Mouse (Mus musculus): ENCODE measurements around the gene Rab5b. TPM values are rescaled to one million over a fixed set of nuclear protein-coding genes. Genes with fewer than 3 reads are reported as not detected.

Gene Rab5b
- total RNA-seq, 2 experiments from 2014 or later = 111 to 125 TPM

- no peak for DNase-seq
Observed at GRCm38 (mm10) chr10:128699611-128700010, 3.5 kb upstream of the Rab5b start.

GRCm38 (mm10) chr10:128699006-128699405, 2.9 kb upstream of the Rab5b start:
- DNase-seq = no peak

DNA sequence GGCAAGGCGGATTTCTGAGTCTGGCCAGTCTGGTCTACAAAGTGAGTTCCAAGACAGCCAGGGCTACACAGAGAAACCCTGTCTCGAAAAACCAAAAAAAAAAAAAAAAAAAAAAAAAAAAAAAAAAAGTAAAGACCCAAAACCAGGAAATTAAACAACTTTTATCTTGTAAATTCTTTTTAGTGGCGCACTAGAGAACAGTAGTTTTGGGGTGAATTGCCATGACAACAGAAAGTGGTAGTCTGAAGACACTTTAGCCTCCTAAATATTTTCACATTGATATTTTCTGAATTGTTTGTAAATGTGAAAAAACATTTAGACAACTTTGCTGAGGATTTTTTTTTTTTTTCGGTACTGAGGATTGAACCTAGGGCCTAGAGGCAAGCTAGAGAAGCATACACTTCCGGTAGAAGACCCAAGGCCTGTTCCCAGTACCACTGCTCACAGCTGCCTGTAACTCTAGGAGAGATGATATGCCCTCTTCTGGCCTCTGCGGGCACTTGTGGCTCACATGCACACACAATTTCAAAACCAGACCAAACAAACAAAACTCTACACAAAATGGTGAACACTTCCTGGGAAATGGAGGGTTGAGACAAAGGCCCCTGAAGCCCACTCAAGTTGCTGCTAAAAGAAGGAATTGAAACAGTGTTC, 1.1 kb upstream of the Rab5b start:
- DNase-seq = no peak

DNA sequence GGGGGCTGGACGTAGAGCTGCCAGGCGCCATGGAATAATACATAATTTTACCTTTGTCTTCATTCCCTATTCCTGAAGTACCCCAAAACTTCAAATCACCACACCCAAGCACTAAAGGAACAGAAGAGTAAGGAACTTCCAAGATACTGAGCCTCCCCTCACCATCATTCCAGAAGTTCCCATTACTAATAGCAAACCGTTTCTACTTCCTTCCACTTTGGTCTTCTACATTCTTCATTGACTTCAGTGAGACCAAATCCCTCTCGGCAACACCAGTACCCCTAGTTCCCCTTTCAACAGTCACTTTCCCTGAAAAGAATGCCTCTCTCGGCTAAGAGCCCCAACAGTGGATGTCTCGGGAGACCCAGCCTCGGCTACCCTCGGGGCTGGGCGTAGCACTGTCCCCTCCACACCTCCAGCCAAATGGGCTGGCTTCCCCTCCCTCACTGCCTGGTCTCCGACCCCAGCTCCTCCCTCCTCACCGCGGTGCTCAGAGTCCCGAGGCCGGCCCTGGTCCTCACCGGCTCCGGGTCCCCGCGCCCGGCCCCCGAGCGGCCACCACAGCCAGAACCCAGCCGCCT, 563 bp downstream of the Rab5b start:
- DNase-seq = no peak

DNA sequence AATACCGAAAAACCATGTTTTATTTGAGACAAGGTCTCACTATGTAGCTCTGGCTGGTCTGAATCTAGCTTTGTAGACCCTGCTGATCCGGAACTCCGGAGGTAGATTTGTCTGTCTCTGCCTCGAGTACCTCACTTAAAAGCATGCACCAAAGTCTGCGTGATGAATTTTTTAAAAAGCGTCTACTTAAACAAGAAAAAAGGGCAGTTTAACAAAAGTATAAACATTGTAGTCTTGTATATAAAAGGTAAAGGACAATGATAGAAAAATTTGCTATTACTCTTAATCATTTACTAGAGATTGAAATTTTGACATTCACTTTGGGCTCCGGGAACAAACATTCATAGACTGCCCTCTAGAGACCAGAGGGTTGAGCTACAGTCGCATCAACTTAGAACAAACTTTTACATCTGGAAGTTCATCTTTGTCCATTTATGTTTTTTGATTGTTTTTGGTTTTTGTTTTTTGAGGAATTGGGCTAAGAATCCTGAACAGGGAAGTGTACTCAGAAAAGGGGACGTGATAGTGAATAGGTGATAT, 21.5 kb downstream of the Rab5b start:
- peak in 1 of 2 experiments; percentile 33 for DNase-seq

DNA sequence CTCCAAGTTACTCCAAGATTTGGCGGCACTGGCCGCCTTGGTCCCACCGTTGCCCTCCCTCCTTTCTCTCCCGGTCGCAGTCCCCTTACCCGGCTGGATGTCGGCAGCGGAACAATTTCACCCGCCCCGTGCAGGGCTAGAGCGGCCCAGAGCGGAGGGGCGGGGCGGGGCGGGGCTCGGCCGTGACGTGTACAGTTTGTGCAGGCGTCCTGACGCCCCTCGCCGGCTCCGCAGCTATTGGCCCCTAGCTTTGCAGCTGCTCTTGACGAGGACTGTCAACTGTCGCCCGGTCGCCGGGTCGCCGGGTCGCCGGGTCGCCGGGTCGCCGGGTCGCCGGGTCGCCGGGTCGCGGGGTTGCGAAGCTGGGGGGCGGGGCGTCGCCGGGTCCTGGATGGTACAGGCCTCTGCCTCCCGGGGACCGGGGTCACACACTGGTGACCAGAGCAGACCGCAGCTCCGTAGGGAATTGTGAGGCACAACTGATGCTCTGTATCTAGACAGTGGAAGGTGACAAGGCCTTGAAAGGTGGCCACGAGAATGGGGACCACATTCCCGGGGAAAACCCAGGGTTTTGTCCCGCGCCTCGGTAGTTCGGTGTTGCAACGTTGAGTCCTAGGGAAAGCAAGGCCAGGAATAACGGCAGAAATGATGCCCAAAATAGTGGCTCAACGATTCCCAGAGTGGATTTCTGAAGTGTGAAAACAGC, 22.1 kb downstream of the Rab5b start, which contains the start of gene Suox:
Gene Suox, minus strand, starts transcription at position 311 of the 706 bp plus-strand sequence.
- peak; percentile 85 to 91 for DNase-seq

DNA sequence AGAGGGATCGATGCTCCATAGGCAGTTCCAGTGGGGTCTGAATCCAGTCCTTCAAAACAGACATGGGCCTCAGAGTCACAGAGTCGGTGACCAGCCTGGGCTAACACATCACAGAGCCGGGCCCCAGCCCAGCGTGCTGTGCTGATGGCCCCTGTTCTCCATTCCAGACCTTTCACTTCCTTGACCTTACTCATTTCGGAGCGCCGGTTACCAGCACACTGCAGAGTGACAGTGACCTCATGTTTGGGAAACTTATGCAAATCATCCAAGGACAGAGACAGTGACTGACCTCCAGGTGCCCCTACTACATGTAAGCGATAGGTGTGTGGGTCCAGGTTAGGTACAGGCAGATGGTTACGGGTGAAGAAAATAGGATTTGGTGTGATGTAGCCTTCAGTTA, 24.9 kb downstream of the Rab5b start:
- no peak for DNase-seq

- DNase-seq = peak; percentile 63 to 71
Observed at GRCm38 (mm10) chr10:128668790-128669672, 27.0 kb downstream of the Rab5b start.

GRCm38 (mm10) chr10:128665806-128666205, 30.3 kb downstream of the Rab5b start:
- DNase-seq = no peak

- no peak for DNase-seq
Observed at GRCm38 (mm10) chr10:128665307-128665706, 30.8 kb downstream of the Rab5b start.

- no peak for DNase-seq
Observed at GRCm38 (mm10) chr10:128664808-128665207, 31.3 kb downstream of the Rab5b start.

GRCm38 (mm10) chr10:128663441-128664220, 32.4 kb downstream of the Rab5b start:
- DNase-seq = no peak

DNA sequence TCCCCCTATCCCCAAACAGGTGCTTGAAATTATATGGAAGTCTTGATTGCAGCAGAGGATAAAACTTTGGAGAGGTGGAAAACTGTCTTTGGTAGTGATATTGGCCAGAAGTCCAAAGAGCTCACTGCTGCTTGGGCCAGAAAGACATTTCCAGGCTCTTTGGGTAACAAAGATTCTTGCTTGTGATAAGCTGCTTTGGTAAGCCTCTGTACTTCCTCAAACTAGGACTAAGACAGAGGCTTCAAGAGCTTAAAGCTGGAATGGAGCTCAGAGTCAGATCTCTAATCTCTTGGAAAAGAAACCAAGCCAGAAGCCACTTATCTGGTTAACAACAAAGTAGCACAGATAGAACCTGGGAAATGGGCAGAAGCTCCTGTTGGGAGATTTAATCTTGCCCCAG, 33.6 kb downstream of the Rab5b start:
- DNase-seq = no peak

GRCm38 (mm10) chr10:128659490-128659889, 36.6 kb downstream of the Rab5b start:
- no peak for DNase-seq

GRCm38 (mm10) chr10:128657844-128658243, 38.2 kb downstream of the Rab5b start:
- DNase-seq = no peak

DNA sequence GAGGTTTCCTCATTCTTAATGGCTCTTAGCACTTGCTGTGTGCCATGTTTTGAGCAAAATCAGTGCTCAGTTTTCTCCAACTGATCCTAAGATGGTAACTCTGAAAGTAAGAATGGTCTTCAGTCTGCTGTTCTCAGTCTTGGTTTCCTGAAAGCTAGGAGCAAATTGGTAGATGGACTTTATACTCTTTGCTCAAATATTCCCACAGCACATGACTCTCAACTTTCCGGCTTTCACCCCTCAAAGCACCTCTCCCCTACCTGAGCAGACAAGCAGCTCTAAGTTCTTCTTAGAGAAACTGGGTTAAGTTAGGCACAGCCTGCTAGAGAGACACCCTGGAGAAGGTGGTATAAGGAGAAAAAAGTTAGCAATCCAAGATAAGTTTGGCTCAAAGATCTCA, 39.3 kb downstream of the Rab5b start:
- no peak for DNase-seq

- DNase-seq = no peak
Observed at GRCm38 (mm10) chr10:128655254-128655653, 40.8 kb downstream of the Rab5b start.

DNA sequence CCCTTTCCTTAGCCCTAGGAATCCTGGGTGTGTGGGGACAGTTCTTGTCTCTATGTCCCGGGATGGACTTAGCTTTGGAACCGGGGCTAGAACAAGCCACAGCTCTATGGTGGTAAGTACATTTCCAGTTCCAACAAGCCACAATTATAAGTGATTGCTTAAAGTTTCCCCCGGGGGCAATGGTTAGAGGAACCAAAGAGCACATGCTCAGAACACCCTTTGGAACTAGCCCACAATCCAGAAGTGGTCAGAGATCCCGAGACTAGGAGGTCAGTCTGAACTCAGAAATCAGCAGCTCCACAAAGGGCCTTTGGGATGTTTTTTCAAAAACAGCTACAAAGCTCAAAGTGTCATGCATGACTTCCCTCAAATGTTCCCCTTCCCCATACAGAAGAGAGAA, 42.2 kb downstream of the Rab5b start:
- no peak for DNase-seq

DNA sequence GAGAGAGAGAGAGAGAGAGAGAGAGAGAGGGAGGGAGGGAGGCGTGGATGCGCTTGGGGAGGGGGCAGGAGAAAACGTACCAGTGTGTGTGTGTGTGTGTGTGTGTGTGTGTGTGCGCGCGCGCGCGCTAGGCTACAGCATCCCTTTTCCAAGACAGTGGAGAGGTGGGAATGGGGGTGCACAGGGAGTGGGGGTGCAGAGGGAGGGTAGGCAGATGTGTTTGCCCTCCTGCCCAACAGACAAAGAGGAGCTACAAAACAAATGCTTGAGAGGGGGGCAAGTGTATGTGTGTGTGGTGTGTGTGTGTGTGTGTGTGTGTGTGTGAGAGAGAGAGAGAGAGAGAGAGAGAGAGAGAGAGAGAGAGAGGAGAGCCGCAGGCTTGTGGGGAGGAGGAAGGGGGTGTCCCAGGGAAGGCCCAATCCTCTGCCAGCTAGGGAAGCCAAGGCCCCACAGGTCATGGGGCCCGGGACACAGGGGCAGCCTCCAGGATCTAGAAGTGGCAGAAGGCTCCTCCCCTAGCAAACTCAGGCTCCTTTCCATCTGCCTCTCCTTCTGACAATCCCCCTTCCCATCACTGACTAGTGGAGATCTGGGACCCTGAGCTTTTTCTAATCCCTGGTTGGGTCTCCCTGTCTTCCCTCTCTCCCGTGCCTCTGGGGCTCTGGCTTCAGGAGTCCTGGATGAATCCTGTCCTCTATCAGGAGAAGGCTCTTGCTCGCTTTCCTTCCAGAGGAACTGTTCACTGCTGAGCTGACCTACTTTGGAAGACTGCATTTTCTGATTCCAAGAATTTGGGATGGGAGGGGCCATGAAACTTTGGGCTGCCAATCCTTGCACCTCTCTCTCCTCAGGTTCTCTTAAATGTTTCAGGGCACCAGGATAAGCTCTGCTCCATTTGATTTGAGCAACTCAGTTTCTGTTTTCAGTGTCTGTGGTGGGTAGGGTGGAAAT, 49.6 kb downstream of the Rab5b start:
- peak; percentile 21 to 34 for DNase-seq

Data from adrenal gland, postnatal 36 days (tissue).